8 mouse cellular contexts compared by ENCODE assay signal in genomic region chr10:45067436-45067925, GRCm38 (mm10). TPM values are rescaled to one million over a fixed set of nuclear protein-coding genes. Genes with fewer than 3 reads are reported as not detected.
DNase-seq lines count a peak whose midpoint lies in the region; ATAC-seq lines count a peak whose summit lies in the region.

No protein-coding gene starts in this region.

- peaks cover 6% of the 10 kb centered on the region; the same call in 1 of the 2 replicates for H3K36me3 ChIP-seq in liver, embryonic 12.5 days
- peaks cover 6% of the 10 kb centered on the region; the same call in 1 of the 2 replicates for H3K36me3 ChIP-seq in neural tube, embryonic 13.5 days

- H3K4me2 ChIP-seq in liver, embryonic 12.5 days, result peak overlapping the region; percentile 96
- H3K4me2 ChIP-seq in neural tube, embryonic 13.5 days, result peak overlapping the region; percentile 75

- H3K9me3 ChIP-seq in liver, embryonic 12.5 days (replicated peaks), result no peaks in the 10 kb centered on the region
- H3K9me3 ChIP-seq in neural tube, embryonic 13.5 days, result no peaks in the 10 kb centered on the region

- peak overlapping the region; percentile 91 for H3K9ac ChIP-seq in liver, embryonic 12.5 days
- peak overlapping the region; percentile 95 for H3K9ac ChIP-seq in neural tube, embryonic 13.5 days

- peak overlapping the region; percentile 89 for H3K4me3 ChIP-seq in liver, embryonic 12.5 days
- H3K4me3 ChIP-seq in neural tube, embryonic 13.5 days, result peak overlapping the region; percentile 97

- peak; percentile 36; the same call in 1 of the 2 replicates for ATAC-seq in cerebellum, adult (ENCODE audit: insufficient number of reproducible peaks, low FRiP score, low TSS enrichment)
- ATAC-seq in liver, embryonic 12.5 days, result peak; percentile 34
- peak; percentile 70 for ATAC-seq in neural tube, embryonic 13.5 days (ENCODE audit: low read depth)

- intact Hi-C loops in heart, postnatal 25 days (cut with DNase I), result loop anchor here (5.0 kb wide), 1 partner anchor 60 kb away; no protein-coding TSS in a partner anchor
- intact Hi-C loops in gastrocnemius, postnatal 36 days (cut with DNase I), result no loop called here

- H3K27ac ChIP-seq in liver, embryonic 12.5 days, result peak overlapping the region; percentile 79
- H3K27ac ChIP-seq in neural tube, embryonic 13.5 days (replicated peaks), result peak overlapping the region; percentile 87

- WGBS in liver, embryonic 12.5 days (ENCODE audit: insufficient replicate concordance), result 0% methylated on average over 28 of the region's 28 CpGs
- 0% methylated on average over 28 of the region's 28 CpGs for WGBS in neural tube, embryonic 13.5 days

- H3K27me3 ChIP-seq in liver, embryonic 12.5 days (replicated peaks), result no peaks in the 10 kb centered on the region
- H3K27me3 ChIP-seq in neural tube, embryonic 13.5 days, result no peaks in the 10 kb centered on the region

- no peak for DNase-seq in cerebellum, postnatal 25 days
- peak; percentile 21 for DNase-seq in urinary bladder, postnatal 14 days (ENCODE audit: low spot score)
- no peak for DNase-seq in urinary bladder, adult 2 months (ENCODE audit: low spot score)
- peak; percentile 8 for DNase-seq in heart, postnatal 25 days (ENCODE audit: low spot score)
- DNase-seq in gastrocnemius, postnatal 36 days, result no peak

- H3K4me1 ChIP-seq in liver, embryonic 12.5 days, result peaks cover 67% of the 10 kb centered on the region
- H3K4me1 ChIP-seq in neural tube, embryonic 13.5 days (replicated peaks), result peaks cover 42% of the 10 kb centered on the region

RNA-seq across cellular contexts. Expression of gene Prep, which starts 0.5 kb away (rescaled TPM):
- polyA plus RNA-seq in urinary bladder, adult 2 months (2012; rRNA removed), result 10.7 and 11.9 TPM in 2 replicates
- total RNA-seq in heart, postnatal 25 days (2021), result 10 to 100 TPM; 15.5 to 16.5 TPM
- polyA plus RNA-seq in liver, embryonic 12.5 days (2016; fragmentation: Nextera tagmentation; extraction: Ambion mirVana), result 15.7 and 16.1 TPM in 2 replicates
- 26.4 and 28.6 TPM in 2 replicates for polyA plus RNA-seq in neural tube, embryonic 13.5 days (2015; fragmentation: Nextera tagmentation; extraction: Ambion mirVana)
- total RNA-seq in gastrocnemius, postnatal 36 days (2021), result 1 to 10 TPM; 6.3 to 7.2 TPM

Comparison
In these comparisons a context has a peak if more than half of its experiments do, and no peak if none do; other contexts are left out.
1. DNase-seq: peak in urinary bladder, postnatal 14 days (single experiment) and heart, postnatal 25 days (single experiment); none in cerebellum, postnatal 25 days (0 of 2), urinary bladder, adult 2 months (single experiment) and gastrocnemius, postnatal 36 days (0 of 2).
2. Peak in every context shown above with its lines, with median percentiles within 50 percentile points of each other: ATAC-seq.